Mouse (Mus musculus): ENCODE results near the gene Uck2.

The Uck2 gene

GRCm38 (mm10) chr1:167256724-167257302 is 28.3 kb downstream of the Uck2 start:
- no peak for DNase-seq (ENCODE audit: low spot score in 2 of 2)

- DNase-seq (ENCODE audit: low spot score in 2 of 2) = no peak
Observed at GRCm38 (mm10) chr1:167253579-167253978, 31.5 kb downstream of the Uck2 start.

DNA sequence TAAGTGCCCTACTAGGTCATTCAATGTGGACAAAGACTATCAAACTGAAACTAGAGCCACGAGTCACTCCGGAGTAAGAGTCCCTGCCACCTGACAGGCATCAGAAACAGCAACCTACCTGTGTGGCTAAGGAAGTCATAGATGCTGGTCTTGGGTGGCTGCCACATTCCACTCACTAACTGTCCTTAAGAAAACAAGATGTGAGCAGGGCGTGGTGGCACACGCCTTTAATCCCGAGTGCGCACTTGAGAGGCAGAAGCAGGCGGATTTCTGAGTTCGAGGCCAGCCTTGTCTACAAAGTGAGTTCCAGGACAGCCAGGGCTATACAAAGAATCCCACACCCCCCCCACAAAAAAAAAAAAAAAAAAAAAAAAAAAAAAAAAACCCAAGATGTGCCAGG is 35.2 kb downstream of the Uck2 start:
- no peak for DNase-seq (ENCODE audit: low spot score in 2 of 2)

DNA sequence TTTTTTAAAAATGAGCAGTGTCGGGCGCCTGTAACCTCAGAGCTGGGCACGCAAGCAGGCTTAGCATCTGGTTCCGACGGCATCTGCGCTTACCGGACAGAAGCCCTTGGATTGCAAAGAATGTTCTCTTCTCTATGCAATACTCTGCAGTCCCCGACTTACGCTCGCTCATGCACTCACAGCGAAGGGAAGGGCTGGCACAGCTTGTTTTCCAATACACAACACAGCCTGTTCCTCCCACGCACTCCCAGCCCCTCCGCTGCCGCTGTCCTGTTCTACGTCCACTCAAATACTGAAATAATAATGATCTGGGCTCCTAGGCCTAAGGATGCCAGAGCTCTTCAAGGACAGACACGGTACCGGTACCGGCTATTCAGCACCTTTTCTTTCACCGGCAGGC is 35.9 kb downstream of the Uck2 start:
- DNase-seq (ENCODE audit: low spot score in 2 of 2) = no peak

- no peak for DNase-seq (ENCODE audit: low spot score in 2 of 2)
Observed at GRCm38 (mm10) chr1:167247886-167248285, 37.2 kb downstream of the Uck2 start.

- DNase-seq (ENCODE audit: low spot score in 2 of 2) = no peak
Observed at GRCm38 (mm10) chr1:167246976-167247375, 38.1 kb downstream of the Uck2 start.

- no peak for DNase-seq (ENCODE audit: low spot score in 2 of 2)
Observed at GRCm38 (mm10) chr1:167246275-167246674, 38.8 kb downstream of the Uck2 start.

- no peak for DNase-seq (ENCODE audit: low spot score in 2 of 2)
Observed at GRCm38 (mm10) chr1:167245180-167245641, 39.9 kb downstream of the Uck2 start.

DNA sequence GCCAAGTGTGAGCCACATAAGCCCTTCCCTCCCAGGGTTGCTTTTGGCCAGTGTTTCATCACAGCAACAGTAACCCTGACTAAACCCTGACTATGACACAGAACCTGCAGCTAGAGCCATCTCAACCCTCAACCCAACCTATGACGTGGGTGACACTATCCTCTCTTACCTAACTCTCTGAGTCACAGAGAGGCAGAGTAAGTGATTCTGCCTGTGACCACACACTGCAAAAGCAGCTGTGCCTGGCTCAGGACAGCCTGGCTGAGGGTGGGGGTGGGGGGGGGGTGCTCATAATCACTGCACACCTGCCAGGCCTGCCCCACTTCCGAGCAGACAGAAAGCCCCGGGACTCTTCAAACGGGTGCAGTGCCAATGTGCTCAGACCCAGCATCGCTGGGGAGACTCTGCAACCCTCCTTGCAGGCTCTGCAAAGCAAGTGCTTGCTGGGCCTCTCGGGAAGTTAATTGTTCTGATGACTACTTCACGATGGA is 42.9 kb downstream of the Uck2 start:
- DNase-seq (ENCODE audit: low spot score in 2 of 2) = no peak

GRCm38 (mm10) chr1:167241487-167241886 is 43.6 kb downstream of the Uck2 start:
- no peak for DNase-seq (ENCODE audit: low spot score in 2 of 2)

DNA sequence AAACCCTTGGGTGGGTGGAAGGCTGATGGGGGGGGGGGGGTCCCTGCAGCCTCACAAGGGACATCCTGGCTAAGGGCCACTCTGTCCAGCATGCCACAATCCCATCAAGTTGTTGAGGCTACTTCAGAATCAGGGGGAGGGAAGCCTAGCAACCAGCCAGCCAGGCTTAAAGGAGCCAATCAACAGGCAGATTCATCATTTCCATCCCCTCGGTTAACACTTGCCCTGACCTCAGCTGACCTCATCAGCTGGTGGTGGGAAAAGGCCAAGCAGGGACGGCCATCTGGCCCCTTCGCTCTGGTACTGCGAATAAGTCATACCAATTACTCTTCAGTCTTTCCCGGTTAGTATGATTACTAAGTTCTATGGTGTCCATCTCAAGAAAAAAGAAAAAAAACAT is 44.8 kb downstream of the Uck2 start:
- no peak for DNase-seq (ENCODE audit: low spot score in 2 of 2)

GRCm38 (mm10) chr1:167239916-167240315 is 45.2 kb downstream of the Uck2 start:
- peak; percentile 34 to 54 for DNase-seq (ENCODE audit: low spot score in 2 of 2)

GRCm38 (mm10) chr1:167237798-167238197 is 47.3 kb downstream of the Uck2 start:
- DNase-seq (ENCODE audit: low spot score in 2 of 2) = no peak

GRCm38 (mm10) chr1:167236790-167237189 is 48.3 kb downstream of the Uck2 start:
- no peak for DNase-seq (ENCODE audit: low spot score in 2 of 2)

- DNase-seq (ENCODE audit: low spot score in 2 of 2) = no peak
Observed at GRCm38 (mm10) chr1:167234344-167234743, 50.8 kb downstream of the Uck2 start.

- no peak for DNase-seq (ENCODE audit: low spot score in 2 of 2)
Observed at GRCm38 (mm10) chr1:167232918-167233317, 52.2 kb downstream of the Uck2 start.

DNA sequence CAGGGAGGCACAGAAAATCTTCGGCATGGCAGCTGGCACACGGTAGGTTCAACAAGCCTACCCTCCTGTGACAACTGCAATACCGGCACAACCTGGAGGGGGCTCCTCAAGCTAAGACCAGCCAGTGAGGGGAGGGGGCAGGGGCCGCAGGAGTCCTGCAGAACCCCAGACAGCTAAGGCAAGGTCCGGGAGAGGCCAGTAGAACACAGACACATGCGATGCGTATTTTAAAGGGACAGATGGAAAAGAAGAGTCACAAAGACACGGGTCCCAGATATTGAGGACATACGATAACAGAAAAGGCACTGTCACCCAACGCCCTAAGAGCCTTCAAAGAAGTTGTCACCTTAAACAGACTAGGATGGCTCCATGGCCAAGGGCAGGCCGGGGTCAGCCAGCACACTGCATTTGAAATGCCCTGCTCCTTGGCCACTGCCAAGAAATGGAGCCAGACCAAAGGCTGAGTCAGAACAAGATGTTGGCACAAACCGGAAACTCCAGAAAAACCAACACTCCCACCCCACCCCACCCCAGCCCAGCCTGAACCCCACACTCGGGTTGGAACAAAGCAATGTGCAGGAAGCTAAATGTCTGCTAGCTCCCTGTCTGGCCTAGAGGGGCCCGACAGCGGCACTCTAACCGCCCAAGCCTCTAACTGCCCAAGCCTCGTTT is 53.4 kb downstream of the Uck2 start:
- peak in 1 of 2 experiments; percentile 34 for DNase-seq (ENCODE audit: low spot score in 2 of 2)

DNA sequence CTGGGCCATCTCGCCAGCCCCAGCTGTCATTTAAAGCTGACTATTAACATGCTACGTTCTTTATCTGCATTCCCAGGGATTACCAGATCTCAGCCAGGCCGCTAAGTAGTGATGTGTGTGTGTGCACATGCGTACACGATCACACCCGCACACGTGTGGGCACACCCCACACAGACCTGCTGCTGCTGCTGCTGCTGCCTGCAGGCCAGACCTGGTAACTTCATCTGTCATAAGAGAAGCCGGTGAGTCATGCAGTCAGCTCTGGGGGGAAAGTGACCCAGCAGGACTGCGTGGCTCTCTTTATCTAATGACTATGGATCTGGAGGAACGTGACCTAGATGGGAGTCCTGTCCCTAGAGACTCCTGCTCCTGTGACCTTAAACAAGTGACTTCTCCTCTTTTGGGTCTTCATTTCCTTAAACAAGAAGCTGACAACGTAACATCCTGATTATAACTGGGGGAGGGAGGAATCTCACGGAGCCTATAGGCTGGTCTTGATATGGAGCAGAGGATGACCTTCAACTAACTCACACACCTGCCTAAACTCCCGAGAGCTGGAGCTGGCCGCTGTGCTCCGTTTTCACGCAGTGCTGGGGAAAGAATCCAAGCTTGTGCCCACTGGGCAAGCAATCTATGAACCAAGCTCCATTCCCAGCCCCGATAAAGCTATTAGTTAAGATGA is 54.0 kb downstream of the Uck2 start:
- no peak for DNase-seq (ENCODE audit: low spot score in 2 of 2)

GRCm38 (mm10) chr1:167222382-167223010 is 62.6 kb downstream of the Uck2 start:
- DNase-seq (ENCODE audit: low spot score in 2 of 2) = no peak

DNA sequence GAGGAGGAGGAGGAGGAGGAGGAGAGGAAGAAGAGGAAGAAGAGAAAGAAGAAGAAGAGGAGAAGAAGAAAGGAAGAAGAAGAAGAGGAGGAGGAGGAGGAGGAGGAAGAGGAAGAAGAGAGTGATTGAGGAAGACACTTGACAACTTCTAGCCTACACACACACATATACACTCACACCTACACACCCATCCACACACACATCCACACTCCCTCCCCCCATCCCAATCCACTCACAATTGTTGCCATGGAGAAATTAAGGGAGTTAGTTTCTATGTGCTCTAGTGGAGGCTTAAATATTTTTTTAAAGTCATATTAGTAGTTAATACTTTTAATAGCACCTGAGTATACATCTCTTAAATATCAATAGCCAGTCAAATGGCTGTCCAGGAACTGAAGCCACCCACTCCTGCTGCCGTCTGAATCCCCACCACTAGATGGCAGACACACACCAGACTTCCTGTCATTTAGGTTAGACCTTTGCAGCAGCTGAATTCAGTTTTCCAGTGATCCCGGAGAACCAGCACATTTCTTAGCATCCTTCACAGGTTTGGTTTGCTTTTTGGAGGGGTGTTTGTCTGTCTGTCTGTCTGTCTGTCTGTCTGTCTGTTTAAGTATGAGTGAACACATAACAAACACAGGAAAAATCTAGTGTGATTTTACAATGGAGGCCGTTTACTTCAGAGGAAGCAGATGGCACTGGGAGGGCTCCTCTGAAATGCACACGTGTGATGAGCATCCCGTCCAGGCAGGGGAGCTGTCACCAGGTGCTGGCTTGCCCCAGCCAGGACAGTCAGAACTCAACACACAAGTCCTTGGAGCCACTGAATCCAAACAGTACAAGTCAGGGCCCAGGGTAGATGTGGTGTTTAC is 64.6 kb downstream of the Uck2 start:
- peak; percentile 52 to 81 for DNase-seq (ENCODE audit: low spot score in 2 of 2)

DNA sequence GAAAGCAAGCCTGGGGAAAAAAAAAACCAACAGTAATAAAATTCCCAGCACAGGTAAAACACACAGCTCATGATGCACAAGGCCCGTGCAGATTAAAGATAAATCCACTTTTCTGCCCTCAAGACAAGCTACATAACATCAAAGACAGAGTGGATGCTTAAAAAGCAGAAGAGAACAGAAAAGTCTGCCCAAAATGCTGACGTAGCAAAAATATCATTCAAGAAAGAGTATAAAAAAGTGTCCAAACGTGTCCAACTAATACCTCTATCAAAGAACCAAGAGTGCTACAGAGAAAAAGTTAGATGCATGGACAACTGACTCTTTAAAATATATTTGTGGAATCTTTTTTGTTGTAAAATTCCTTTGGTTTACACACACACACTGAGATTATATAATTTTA is 69.7 kb downstream of the Uck2 start:
- no peak for DNase-seq (ENCODE audit: low spot score in 2 of 2)
